Mouse (Mus musculus): Measurements from ENCODE around the gene Fmo4.
"Not testable (repeated sequence)": the region's sequence is repeated elsewhere in the genome, so short reads cannot be mapped to it uniquely, and the experiment has no call there.

The Fmo4 gene

GRCm38 (mm10) chr1:162792306-162793044 lies 21.3 kb downstream of the Fmo4 start:
- peak; percentile 70 for DNase-seq

GRCm38 (mm10) chr1:162785222-162785621 lies 28.6 kb downstream of the Fmo4 start:
- DNase-seq, result peak; percentile 6

GRCm38 (mm10) chr1:162783669-162784248 lies 30.0 kb downstream of the Fmo4 start:
- no peak for DNase-seq

- not testable (repeated sequence) for DNase-seq
These were observed 32.7 kb downstream of the Fmo4 start for GRCm38 (mm10) chr1:162781035-162781434.

- DNase-seq, result no peak
These were observed 35.7 kb downstream of the Fmo4 start for GRCm38 (mm10) chr1:162777943-162778538.

- no peak for DNase-seq
These were observed 40.1 kb downstream of the Fmo4 start for GRCm38 (mm10) chr1:162773661-162774060.

GRCm38 (mm10) chr1:162771617-162772360 lies 42.0 kb downstream of the Fmo4 start:
- DNase-seq, result no peak

GRCm38 (mm10) chr1:162752009-162752408 lies 61.8 kb downstream of the Fmo4 start:
- DNase-seq, result no peak

- no peak for DNase-seq
These were observed 64.2 kb downstream of the Fmo4 start for GRCm38 (mm10) chr1:162749607-162750006.

- no peak for DNase-seq
These were observed 65.0 kb downstream of the Fmo4 start for GRCm38 (mm10) chr1:162748761-162749160.
